Mouse (Mus musculus): ENCODE results near the gene Lrrc55. TPM values are rescaled to one million over a fixed set of nuclear protein-coding genes. Genes with fewer than 3 reads are reported as not detected.

The Lrrc55 gene
- polyA plus RNA-seq, 1 experiment, result not detected

DNA sequence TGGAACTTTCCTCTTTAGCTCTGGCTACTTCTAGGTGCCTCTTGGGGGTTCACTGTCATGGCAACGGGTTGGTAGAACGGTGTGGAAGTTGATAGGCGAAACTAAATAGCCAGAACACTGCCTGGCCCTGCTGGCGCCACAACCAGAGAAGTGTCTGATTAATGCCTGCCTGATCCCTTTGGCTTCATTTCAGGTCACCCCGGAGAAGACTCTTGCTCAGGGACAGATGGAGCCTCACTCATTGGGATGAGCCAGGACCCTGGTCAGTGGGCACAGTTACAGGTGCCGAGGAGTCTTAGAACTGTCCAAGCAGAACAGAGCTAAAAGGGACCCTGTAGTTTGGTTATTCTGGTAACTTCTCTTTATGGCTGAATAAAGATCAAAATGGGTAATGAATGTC, 23.5 kb downstream of the Lrrc55 start:
- no peak for TF ChIP-seq POLR2A (IDR thresholded peaks at IDR 0.05; ENCODE audit: insufficient read depth, low read length)
- TF ChIP-seq EP300 (IDR thresholded peaks at IDR 0.05; ENCODE audit: insufficient read depth, low read depth, low read length), result no peak
- Histone ChIP-seq H3K36me3 (ENCODE audit: control insufficient read depth, insufficient read depth, low read length, poor library complexity, severe bottlenecking) (no peaks in the 10 kb centered on the region), H3K9me3 (replicated peaks; ENCODE audit: control insufficient read depth, insufficient read depth, low read length, poor library complexity, severe bottlenecking) (no peaks in the 10 kb centered on the region), H3K9ac (ENCODE audit: low read depth, poor library complexity, severe bottlenecking) (no peak overlapping the region), H3K27me3 (ENCODE audit: control insufficient read depth, insufficient read depth, low read length, poor library complexity, severe bottlenecking) (no peaks in the 10 kb centered on the region), H3K27ac (ENCODE audit: insufficient read depth, low read length) (no peak overlapping the region), H3K4me1 (ENCODE audit: control insufficient read depth, insufficient read depth, low read length) (no peaks in the 10 kb centered on the region), H3K4me3 (ENCODE audit: low read depth, low read length) (no peak overlapping the region)

DNA sequence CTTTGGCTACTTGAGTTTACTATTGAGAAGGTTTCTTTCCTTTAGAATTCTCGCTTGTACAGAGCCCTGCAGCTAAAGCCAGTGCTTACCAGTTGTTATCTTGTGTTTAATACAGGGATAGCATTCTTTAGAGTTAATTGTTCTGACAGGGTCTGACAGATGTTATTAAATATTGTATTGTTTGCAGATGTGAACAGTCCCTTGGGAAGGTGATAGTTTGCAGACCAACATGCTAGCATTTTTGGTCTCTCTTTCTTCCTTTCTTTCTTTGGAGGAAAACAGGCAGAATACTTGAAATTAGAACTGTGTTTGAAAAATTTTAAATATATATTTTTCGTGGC, 24.3 kb downstream of the Lrrc55 start:
- Histone ChIP-seq H3K36me3 (ENCODE audit: control insufficient read depth, insufficient read depth, low read length, poor library complexity, severe bottlenecking) (no peaks in the 10 kb centered on the region), H3K9ac (ENCODE audit: low read depth, poor library complexity, severe bottlenecking) (no peak overlapping the region), H3K4me3 (ENCODE audit: low read depth, low read length) (no peak overlapping the region), H3K4me1 (ENCODE audit: control insufficient read depth, insufficient read depth, low read length) (no peaks in the 10 kb centered on the region), H3K27me3 (ENCODE audit: control insufficient read depth, insufficient read depth, low read length, poor library complexity, severe bottlenecking) (no peaks in the 10 kb centered on the region), H3K9me3 (replicated peaks; ENCODE audit: control insufficient read depth, insufficient read depth, low read length, poor library complexity, severe bottlenecking) (no peaks in the 10 kb centered on the region), H3K27ac (ENCODE audit: insufficient read depth, low read length) (no peak overlapping the region)
- TF ChIP-seq CTCF (IDR thresholded peaks at IDR 0.05; ENCODE audit: low read depth, low read length) (no peak), EP300 (IDR thresholded peaks at IDR 0.05; ENCODE audit: insufficient read depth, low read depth, low read length) (no peak), POLR2A (IDR thresholded peaks at IDR 0.05; ENCODE audit: insufficient read depth, low read length) (no peak)

DNA sequence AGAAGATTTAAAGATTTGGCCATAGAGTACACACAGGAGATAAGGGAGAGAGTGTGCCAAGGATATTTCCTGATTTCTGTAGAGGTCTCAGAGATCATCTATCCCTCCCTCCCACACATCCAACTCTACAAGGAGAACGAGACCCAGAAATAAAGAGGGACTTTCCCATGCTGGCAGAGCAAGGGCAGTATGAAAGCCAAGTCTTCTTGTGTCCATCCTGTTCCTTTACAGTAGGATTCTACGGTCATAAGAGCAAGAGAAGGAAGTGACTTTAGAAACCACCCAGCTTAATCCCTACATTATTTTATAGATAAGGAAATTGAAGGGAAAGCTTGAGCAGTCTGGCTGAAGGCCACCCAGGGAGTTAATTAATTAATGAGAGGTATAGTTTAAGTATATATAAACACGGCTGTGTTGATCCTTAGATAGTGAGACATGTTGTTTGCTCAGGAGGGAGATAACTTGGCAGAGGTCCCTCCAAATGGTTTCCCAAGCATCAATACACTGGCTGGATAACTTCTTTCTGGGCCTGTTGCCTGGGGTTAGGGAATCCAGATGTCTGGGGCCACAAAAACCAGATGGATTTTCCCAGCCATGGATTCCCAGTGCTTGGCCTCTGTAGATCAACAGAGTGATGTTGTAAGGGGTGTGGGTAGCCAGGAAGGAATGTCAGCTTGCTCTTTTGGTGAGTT, 24.8 kb downstream of the Lrrc55 start:
- H3K9ac ChIP-seq (ENCODE audit: low read depth, poor library complexity, severe bottlenecking), result no peak overlapping the region
- no peaks in the 10 kb centered on the region for H3K27me3 ChIP-seq (ENCODE audit: control insufficient read depth, insufficient read depth, low read length, poor library complexity, severe bottlenecking)
- no peaks in the 10 kb centered on the region for H3K9me3 ChIP-seq (replicated peaks; ENCODE audit: control insufficient read depth, insufficient read depth, low read length, poor library complexity, severe bottlenecking)
- no peaks in the 10 kb centered on the region for H3K36me3 ChIP-seq (ENCODE audit: control insufficient read depth, insufficient read depth, low read length, poor library complexity, severe bottlenecking)
- H3K27ac ChIP-seq (ENCODE audit: insufficient read depth, low read length), result no peak overlapping the region
- H3K4me1 ChIP-seq (ENCODE audit: control insufficient read depth, insufficient read depth, low read length), result no peaks in the 10 kb centered on the region
- TF ChIP-seq CTCF (IDR thresholded peaks at IDR 0.05; ENCODE audit: low read depth, low read length) (no peak), POLR2A (IDR thresholded peaks at IDR 0.05; ENCODE audit: insufficient read depth, low read length) (no peak), EP300 (IDR thresholded peaks at IDR 0.05; ENCODE audit: insufficient read depth, low read depth, low read length) (no peak)
- H3K4me3 ChIP-seq (ENCODE audit: low read depth, low read length), result no peak overlapping the region

DNA sequence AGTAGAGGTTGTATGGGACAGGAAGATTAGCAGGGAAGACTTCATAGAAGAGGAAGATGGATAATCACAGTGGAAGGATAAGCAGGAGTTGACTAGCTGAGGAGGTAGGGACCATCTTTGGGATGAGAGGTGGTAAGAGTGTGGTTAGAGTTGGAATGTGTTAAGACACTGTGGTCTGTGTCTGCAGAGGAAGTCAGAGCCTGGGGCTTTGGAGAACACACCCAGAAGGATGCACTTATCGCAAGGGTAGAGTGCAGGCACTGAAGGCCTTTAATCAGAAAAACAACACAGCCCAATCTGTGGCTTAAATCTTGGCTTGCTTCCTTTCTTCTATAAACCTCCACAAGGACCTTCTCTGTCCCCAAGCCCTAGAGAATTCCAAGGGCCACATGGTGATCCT, 28.7 kb downstream of the Lrrc55 start:
- H3K27ac ChIP-seq (ENCODE audit: insufficient read depth, low read length), result no peak overlapping the region
- no peaks in the 10 kb centered on the region for H3K27me3 ChIP-seq (ENCODE audit: control insufficient read depth, insufficient read depth, low read length, poor library complexity, severe bottlenecking)
- no peaks in the 10 kb centered on the region for H3K36me3 ChIP-seq (ENCODE audit: control insufficient read depth, insufficient read depth, low read length, poor library complexity, severe bottlenecking)
- no peak overlapping the region for H3K4me3 ChIP-seq (ENCODE audit: low read depth, low read length)
- H3K9ac ChIP-seq (ENCODE audit: low read depth, poor library complexity, severe bottlenecking), result no peak overlapping the region
- no peaks in the 10 kb centered on the region for H3K4me1 ChIP-seq (ENCODE audit: control insufficient read depth, insufficient read depth, low read length)
- no peaks in the 10 kb centered on the region for H3K9me3 ChIP-seq (replicated peaks; ENCODE audit: control insufficient read depth, insufficient read depth, low read length, poor library complexity, severe bottlenecking)
- TF ChIP-seq EP300 (IDR thresholded peaks at IDR 0.05; ENCODE audit: insufficient read depth, low read depth, low read length) (no peak), POLR2A (IDR thresholded peaks at IDR 0.05; ENCODE audit: insufficient read depth, low read length) (no peak), CTCF (IDR thresholded peaks at IDR 0.05; ENCODE audit: low read depth, low read length) (no peak)

DNA sequence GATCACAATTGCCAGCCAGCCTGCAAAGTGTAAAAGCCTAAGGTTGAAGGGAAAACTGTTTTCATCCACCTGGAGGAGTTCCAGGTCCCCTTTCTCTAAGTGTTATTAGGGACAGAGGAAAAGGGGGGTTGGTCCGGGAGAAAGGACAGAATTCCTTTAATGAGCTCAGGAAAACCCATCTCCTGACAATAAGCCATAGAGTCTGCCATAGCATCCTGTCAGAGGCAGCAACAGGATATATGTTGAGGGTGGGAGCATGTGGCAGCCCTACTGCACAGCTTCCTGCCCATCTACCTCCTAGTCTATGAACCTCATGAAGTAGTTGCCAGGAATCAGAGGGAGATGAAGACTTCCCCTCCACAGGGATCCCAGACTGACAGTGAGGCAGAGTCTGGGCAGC, 29.4 kb downstream of the Lrrc55 start:
- Histone ChIP-seq H3K4me3 (ENCODE audit: low read depth, low read length) (no peak overlapping the region), H3K36me3 (ENCODE audit: control insufficient read depth, insufficient read depth, low read length, poor library complexity, severe bottlenecking) (no peaks in the 10 kb centered on the region), H3K9me3 (replicated peaks; ENCODE audit: control insufficient read depth, insufficient read depth, low read length, poor library complexity, severe bottlenecking) (no peaks in the 10 kb centered on the region), H3K4me1 (ENCODE audit: control insufficient read depth, insufficient read depth, low read length) (no peaks in the 10 kb centered on the region), H3K27me3 (ENCODE audit: control insufficient read depth, insufficient read depth, low read length, poor library complexity, severe bottlenecking) (no peaks in the 10 kb centered on the region), H3K27ac (ENCODE audit: insufficient read depth, low read length) (no peak overlapping the region), H3K9ac (ENCODE audit: low read depth, poor library complexity, severe bottlenecking) (no peak overlapping the region)
- TF ChIP-seq CTCF (IDR thresholded peaks at IDR 0.05; ENCODE audit: low read depth, low read length) (no peak), POLR2A (IDR thresholded peaks at IDR 0.05; ENCODE audit: insufficient read depth, low read length) (no peak), EP300 (IDR thresholded peaks at IDR 0.05; ENCODE audit: insufficient read depth, low read depth, low read length) (no peak)

DNA sequence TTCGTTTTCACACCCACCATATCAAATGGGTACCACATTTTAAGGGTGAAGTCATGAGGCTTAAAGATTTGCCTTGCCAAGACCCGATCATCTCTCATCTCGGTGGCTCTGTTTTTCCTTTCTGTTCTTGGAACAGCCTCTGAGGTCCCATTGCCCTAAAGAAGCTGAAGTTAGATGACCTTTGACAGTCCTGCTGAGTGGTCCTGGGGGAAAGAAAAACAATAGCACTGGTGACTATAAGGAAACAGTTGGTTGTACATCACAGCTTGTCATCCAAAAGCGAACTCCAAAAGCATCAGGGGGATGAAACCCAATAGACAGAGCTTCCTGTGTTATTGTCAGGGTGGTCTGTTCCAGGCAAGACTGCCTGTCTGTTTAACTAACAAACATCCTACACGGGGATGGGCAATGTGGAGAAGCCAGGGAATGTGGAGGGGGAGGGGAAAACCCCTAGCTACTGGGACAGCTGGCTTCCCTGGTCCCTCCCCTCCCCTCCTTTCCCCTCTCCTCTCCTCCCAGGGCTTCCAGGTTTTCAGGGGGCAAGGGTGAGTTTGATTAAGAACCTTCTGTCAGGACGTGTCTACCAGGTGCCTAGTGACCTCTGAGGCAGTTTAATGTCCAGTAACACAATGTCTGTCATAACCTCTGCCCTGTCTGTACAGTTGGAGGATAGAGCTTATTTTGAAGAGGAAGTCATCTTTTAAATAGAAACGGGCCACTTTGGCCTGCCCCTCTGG, 33.5 kb downstream of the Lrrc55 start:
- TF ChIP-seq POLR2A (IDR thresholded peaks at IDR 0.05; ENCODE audit: insufficient read depth, low read length), result no peak
- no peak for TF ChIP-seq EP300 (IDR thresholded peaks at IDR 0.05; ENCODE audit: insufficient read depth, low read depth, low read length)
- no peak for TF ChIP-seq CTCF (IDR thresholded peaks at IDR 0.05; ENCODE audit: low read depth, low read length)
- Histone ChIP-seq H3K9me3 (replicated peaks; ENCODE audit: control insufficient read depth, insufficient read depth, low read length, poor library complexity, severe bottlenecking) (no peaks in the 10 kb centered on the region), H3K9ac (ENCODE audit: low read depth, poor library complexity, severe bottlenecking) (no peak overlapping the region), H3K27me3 (ENCODE audit: control insufficient read depth, insufficient read depth, low read length, poor library complexity, severe bottlenecking) (no peaks in the 10 kb centered on the region), H3K4me1 (ENCODE audit: control insufficient read depth, insufficient read depth, low read length) (no peaks in the 10 kb centered on the region), H3K27ac (ENCODE audit: insufficient read depth, low read length) (no peak overlapping the region), H3K4me3 (ENCODE audit: low read depth, low read length) (no peak overlapping the region), H3K36me3 (ENCODE audit: control insufficient read depth, insufficient read depth, low read length, poor library complexity, severe bottlenecking) (no peaks in the 10 kb centered on the region)

Data from ES-Bruce4 (cell line).